Mouse (Mus musculus) T-helper 2 cell (primary cell): ENCODE results near the gene Cpxm2.

Source experiments
- in situ Hi-C: fragments of 300-600 bp; cut with MboI, MseI; formaldehyde crosslinking; loops from one replicate; pipeline ENCODE4 v1.15.1; 2025; ENCODE audit warnings: high pct_unique_total_duplicates

Cpxm2 gene

GRCm38 (mm10) chr7:132154368-132154961 lies at the start of gene Cpxm2:
Gene Cpxm2, minus strand, starts transcription at chr7:132154739.
- in situ Hi-C loops: no loop called here

- in situ Hi-C loops: no loop called here
Observed at GRCm38 (mm10) chr7:132204073-132204612, 49.6 kb upstream of the Cpxm2 start.

- in situ Hi-C loops: loop anchor here (25.0 kb wide), 1 partner anchor 687 kb away; no protein-coding TSS in a partner anchor
Observed at GRCm38 (mm10) chr7:132199686-132200085, 45.1 kb upstream of the Cpxm2 start.

DNA sequence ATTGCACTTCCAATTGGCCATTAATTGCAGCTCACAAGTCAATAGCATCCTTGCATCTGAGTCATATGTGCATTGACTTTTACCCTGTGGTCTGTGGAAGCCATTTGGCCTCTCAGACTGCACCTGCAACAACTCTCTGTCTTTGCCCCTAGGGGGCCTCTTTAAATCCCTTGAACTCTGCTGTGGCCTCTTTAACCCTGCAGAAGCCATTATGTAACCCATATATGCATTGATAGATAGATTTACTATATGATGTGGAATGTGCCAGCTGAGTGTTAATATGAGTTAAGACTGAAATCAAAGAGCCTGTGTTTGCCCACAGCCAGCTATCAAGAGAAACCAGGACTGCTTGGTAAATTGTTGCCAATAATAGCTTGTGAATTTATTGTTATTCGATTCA lies 44.3 kb upstream of the Cpxm2 start:
- in situ Hi-C loops: loop anchor here (25.0 kb wide), 1 partner anchor 687 kb away; no protein-coding TSS in a partner anchor

DNA sequence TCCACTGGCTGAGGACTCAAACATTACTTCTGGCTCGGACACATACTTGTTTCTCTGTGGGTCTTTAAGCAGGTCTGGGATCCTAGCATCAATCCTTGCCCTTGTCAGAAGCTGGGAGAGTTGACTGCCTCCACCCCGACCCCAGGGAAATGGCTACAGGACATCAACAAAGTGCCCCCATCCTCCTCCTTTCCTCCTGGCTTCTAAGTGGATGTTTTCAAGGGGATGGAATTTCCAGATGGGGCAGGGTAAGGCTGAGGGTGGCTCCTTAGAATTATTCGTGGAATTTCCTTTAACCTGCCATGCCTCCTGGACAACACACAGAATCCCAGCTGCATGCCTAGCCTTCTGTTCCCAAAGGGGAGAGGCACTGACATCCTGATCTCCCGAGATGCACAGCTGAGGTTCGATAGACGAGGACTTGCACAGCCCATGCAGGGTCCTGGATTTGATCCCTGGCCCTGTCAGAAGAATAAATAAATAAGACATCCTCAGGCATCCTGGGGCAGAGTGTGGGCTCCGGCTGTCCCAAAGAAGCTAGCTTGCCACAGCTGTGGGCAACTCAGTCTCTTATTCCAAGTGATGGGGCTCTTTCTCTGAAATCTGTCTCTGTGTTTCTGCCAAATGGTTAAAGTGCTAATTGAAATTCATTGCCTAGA lies 43.4 kb upstream of the Cpxm2 start:
- in situ Hi-C loops: loop anchor here (25.0 kb wide), 1 partner anchor 686 kb away; no protein-coding TSS in a partner anchor

GRCm38 (mm10) chr7:132196581-132196980 lies 42.0 kb upstream of the Cpxm2 start:
- in situ Hi-C loops: loop anchor here (25.0 kb wide), 1 partner anchor 684 kb away; no protein-coding TSS in a partner anchor

- in situ Hi-C loops: loop anchor here (25.0 kb wide), 1 partner anchor 681 kb away; no protein-coding TSS in a partner anchor
Observed at GRCm38 (mm10) chr7:132193606-132194005, 39.1 kb upstream of the Cpxm2 start.

GRCm38 (mm10) chr7:132187456-132187855 lies 32.9 kb upstream of the Cpxm2 start:
- in situ Hi-C loops: loop anchor here (25.0 kb wide), 1 partner anchor 675 kb away; no protein-coding TSS in a partner anchor

DNA sequence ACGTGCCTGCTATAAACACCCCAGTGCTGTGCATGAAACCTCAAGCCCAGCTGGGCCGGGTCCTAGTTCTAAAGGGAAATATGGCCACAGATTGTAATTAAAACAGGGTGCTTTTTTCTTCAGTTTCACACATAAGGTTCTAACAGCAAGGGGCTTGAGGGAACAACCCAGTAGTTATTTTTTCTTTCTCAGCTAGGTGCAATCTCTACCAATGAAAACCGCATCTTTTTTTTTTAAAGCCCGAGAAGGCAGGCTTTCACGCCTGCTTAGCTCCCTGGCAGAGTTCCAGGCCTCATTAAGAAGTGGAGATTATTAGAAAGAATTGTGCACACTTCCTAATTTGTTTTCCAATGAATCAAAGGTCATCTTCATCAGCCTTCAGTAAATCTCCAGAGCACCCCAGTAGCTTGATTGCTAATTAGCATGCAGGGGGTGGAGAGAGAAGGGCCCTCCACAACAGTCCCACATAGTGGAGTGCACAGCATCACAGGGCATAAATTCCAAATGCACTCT lies 29.4 kb upstream of the Cpxm2 start:
- in situ Hi-C loops: loop anchor here (25.0 kb wide), 1 partner anchor 672 kb away; no protein-coding TSS in a partner anchor

DNA sequence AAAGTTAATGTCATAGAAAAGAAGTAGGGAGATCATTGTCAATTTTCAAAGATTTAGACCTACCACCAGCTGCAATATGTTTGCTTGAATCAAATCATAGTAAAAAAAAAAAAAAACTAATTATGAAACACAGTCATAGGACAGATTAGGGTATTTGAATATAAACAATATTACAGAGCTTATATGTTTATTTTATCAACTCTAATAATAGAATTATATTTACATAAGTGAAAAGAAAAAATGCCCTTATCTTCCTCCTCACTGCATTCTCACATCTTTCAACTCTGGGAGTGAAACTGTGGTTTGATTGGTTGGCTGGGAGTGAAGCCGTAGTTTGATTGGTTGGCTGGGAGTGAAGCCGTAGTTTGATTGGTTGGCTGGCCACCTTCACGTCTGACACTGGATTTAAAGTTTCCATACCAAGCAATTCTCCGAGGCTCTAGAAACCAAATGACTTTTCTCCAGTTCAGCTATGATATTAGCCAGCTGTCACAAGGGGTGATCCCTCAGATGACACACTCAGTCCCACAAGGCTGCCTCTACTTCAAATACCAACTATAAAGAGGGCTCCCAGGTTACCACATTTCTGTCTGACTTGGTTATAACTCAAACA lies 27.2 kb upstream of the Cpxm2 start:
- in situ Hi-C loops: loop anchor here (25.0 kb wide), 1 partner anchor 669 kb away; no protein-coding TSS in a partner anchor

DNA sequence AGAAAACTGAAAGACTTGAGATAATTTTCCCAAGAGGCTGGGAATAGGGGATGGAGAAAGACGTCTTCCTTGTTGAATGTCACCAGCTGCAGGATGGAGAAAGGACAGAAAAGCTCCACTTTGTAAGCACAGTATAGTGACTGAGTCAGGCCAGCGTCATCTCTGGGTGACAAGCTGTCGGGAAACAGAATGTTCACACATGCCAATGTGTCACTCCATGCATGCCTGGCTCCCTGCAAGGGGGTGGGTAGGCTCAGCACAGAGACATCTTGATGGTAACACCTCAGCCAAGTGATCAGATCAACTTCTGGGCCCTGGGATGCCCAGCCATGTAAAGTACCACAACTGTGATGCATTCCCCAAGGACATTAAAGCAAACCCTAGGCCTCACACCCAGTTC lies 26.5 kb upstream of the Cpxm2 start:
- in situ Hi-C loops: loop anchor here (25.0 kb wide), 1 partner anchor 669 kb away; no protein-coding TSS in a partner anchor

GRCm38 (mm10) chr7:132179049-132179448 lies 24.5 kb upstream of the Cpxm2 start:
- in situ Hi-C loops: loop anchor here (25.0 kb wide), 1 partner anchor 667 kb away; no protein-coding TSS in a partner anchor

DNA sequence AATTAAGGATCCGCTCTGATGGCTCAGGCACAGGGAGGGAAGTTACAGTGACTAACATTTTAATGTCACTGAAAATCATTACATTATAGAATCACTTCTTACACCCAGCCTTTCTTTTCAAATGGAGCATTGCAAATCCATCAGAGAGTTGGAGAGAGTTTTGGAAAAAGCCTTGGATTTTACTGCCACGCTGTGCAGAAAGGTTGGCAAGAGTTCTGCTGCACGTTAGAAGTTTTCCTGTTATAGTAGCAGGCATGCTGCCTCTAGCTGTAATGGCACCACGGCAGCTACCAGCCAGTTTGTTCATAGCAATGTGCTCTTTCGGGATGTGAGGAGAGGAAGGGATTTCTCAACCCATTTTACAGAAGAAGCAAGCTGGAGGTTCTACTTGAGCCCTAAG lies 20.2 kb upstream of the Cpxm2 start:
- in situ Hi-C loops: loop anchor here (25.0 kb wide), 1 partner anchor 662 kb away; no protein-coding TSS in a partner anchor

DNA sequence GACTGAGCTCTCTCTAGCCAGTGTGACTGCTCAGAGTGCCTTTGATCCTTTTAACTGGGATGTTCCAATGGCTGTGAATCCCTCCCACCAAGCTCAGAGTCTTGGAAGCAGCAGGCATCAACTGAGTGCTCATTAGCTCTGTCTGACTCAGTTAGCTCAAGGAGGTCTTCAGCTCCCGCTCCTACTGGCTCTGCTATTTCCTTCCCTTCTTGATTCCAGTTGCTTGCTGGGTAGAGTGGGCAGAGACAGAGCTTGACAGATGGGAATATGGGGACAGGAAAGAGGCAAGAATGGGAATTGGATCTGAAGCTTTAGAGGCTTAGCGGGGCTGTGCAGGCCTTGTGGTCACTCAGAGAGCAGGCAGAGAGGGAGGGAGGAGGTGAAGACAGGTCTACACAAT lies 19.8 kb upstream of the Cpxm2 start:
- in situ Hi-C loops: no loop called here

DNA sequence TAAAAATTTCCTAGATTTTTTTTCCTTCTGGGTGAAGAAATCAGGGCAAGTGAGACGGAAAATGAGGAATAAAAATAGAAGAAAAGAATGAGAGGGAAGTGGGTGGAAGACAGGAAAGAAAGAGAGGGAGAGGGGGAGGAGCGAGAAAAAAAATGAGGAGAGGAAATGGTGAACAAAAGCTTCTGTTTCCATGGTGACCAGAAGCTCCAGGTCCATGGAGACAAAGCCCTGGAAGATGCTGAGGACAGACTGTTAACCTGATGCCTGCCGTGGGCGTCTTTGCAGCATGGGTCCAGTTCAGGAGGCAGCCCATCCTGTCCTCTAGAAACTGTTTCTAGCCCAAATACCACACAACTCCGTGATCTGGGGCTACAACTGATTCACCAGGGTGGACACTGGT lies 17.7 kb upstream of the Cpxm2 start:
- in situ Hi-C loops: no loop called here

GRCm38 (mm10) chr7:132171716-132172115 lies 17.2 kb upstream of the Cpxm2 start:
- in situ Hi-C loops: no loop called here

- in situ Hi-C loops: no loop called here
Observed at GRCm38 (mm10) chr7:132169419-132170169, 15.1 kb upstream of the Cpxm2 start.

GRCm38 (mm10) chr7:132167239-132167638 lies 12.7 kb upstream of the Cpxm2 start:
- in situ Hi-C loops: no loop called here

- in situ Hi-C loops: no loop called here
Observed at GRCm38 (mm10) chr7:132162254-132162653, 7.7 kb upstream of the Cpxm2 start.

- in situ Hi-C loops: no loop called here
Observed at GRCm38 (mm10) chr7:132158321-132159025, 3.9 kb upstream of the Cpxm2 start.
